In the genomic region with DNA sequence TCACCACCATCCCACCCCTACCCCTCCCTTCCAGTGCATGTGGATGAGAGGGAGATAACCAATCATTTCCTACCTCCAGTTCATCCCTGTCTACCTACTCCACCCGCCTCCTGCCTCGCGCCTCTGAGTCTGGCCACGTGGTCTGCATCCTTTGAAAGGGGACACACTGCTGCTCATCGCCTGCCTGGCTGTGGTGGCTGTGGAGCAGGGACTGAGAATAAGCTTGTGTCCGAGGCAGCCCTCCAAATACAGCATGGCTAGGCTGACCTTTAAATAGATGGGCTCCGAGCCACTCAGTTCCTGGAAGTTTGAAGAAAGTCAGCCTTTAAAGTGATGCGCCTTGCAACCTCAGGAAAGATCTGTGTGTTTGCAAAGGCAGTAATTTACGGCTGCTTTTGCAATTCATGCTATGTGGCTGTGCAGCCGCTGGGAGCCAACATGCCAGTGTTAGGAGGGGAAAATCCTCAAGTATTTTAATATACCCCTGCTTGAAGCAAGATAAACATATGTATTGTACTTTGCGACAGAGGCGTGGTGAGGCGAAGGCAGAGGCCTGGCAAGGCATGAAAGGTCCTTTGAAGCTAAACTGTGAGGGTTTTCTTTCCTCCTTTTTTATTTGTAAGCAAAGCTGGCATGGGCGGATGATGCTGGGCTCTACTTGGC, we compare ENCODE assay signal across 8 mouse cellular contexts.
DNase-seq lines count a peak whose midpoint lies in the region; ATAC-seq and TF ChIP-seq lines count a peak whose summit lies in the region.

No protein-coding gene starts in this region.

- H3K9me3 ChIP-seq in neural tube, embryonic 14.5 days (ENCODE audit: control insufficient read depth, low read length), result no peaks in the 10 kb centered on the region

- no peak overlapping the region for H3K27ac ChIP-seq in neural tube, embryonic 14.5 days (ENCODE audit: low read depth, low read length)
- H3K27ac ChIP-seq in thymus, adult 2 months (ENCODE audit: control insufficient read depth, insufficient read depth, low read length), result no peak overlapping the region

- 47% methylated on average over 14 of the region's 14 CpGs for WGBS in neural tube, embryonic 14.5 days
- 89% methylated on average over 14 of the region's 14 CpGs for WGBS in thymus, adult 2 months

- TF ChIP-seq CTCF in thymus, adult 2 months (IDR thresholded peaks at IDR 0.05; ENCODE audit: borderline replicate concordance, control insufficient read depth, extremely low read depth, insufficient read depth, low read length, poor library complexity), result no peak

- DNase-seq in frontal cortex, adult 2 months (ENCODE audit: extremely low spot score in 1 of 2, low spot score in 1 of 2), result no peak
- peak; percentile 38 to 49 for DNase-seq in right cerebral cortex, postnatal 10 days (ENCODE audit: low spot score in 2 of 2)
- no peak for DNase-seq in right cerebral cortex, adult 18-20 months
- peak; percentile 57 for DNase-seq in kidney, postnatal 10 days
- DNase-seq in thymus, adult 2 months, result no peak
- no peak for DNase-seq in cerebellum, adult 18-20 months

- 0 out of 2 replicates have a peak, but pooled peaks have one; percentile 14 for ATAC-seq in frontal cortex, adult (ENCODE audit: low TSS enrichment)
- ATAC-seq in neural tube, embryonic 14.5 days (ENCODE audit: low read depth), result peak; percentile 64; the same call in 1 of the 2 replicates

- H3K4me1 ChIP-seq in neural tube, embryonic 14.5 days (ENCODE audit: control insufficient read depth, insufficient read depth, low read length), result no peaks in the 10 kb centered on the region
- H3K4me1 ChIP-seq in thymus, adult 2 months (replicated peaks; ENCODE audit: control insufficient read depth, insufficient read depth, low read length), result peaks cover 16% of the 10 kb centered on the region

- no peaks in the 10 kb centered on the region for H3K36me3 ChIP-seq in neural tube, embryonic 14.5 days (ENCODE audit: control insufficient read depth, insufficient read depth, low read length)
- no peaks in the 10 kb centered on the region for H3K36me3 ChIP-seq in thymus, adult 2 months (ENCODE audit: control insufficient read depth, insufficient read depth, low read length)

- no peak overlapping the region for H3K4me2 ChIP-seq in neural tube, embryonic 14.5 days (ENCODE audit: low read depth, low read length)

- no peak overlapping the region for H3K4me3 ChIP-seq in neural tube, embryonic 14.5 days (ENCODE audit: low read depth, low read length)
- H3K4me3 ChIP-seq in thymus, adult 2 months (ENCODE audit: control insufficient read depth, insufficient read depth, low read length), result no peak overlapping the region

- TF ChIP-seq POLR2A in thymus, adult 2 months (IDR thresholded peaks at IDR 0.05; ENCODE audit: control insufficient read depth, extremely low read depth, insufficient read depth, low read length, poor library complexity), result no peak

- no peak overlapping the region for H3K9ac ChIP-seq in neural tube, embryonic 14.5 days (replicated peaks; ENCODE audit: low read depth, low read length)

- H3K27me3 ChIP-seq in neural tube, embryonic 14.5 days (ENCODE audit: control insufficient read depth, insufficient read depth, low read length), result no peaks in the 10 kb centered on the region
- H3K27me3 ChIP-seq in thymus, adult 2 months (ENCODE audit: control insufficient read depth, insufficient read depth, low read length), result no peaks in the 10 kb centered on the region

Comparison
In these comparisons a context has a peak if more than half of its experiments do, and no peak if none do; other contexts are left out.
1. DNase-seq: peak in right cerebral cortex, postnatal 10 days (2 of 2) and kidney, postnatal 10 days (single experiment); none in frontal cortex, adult 2 months (0 of 2), right cerebral cortex, adult 18-20 months (single experiment), thymus, adult 2 months (single experiment) and cerebellum, adult 18-20 months (0 of 2).